ENCODE assay signal across 10 mouse cellular contexts in the genomic region with DNA sequence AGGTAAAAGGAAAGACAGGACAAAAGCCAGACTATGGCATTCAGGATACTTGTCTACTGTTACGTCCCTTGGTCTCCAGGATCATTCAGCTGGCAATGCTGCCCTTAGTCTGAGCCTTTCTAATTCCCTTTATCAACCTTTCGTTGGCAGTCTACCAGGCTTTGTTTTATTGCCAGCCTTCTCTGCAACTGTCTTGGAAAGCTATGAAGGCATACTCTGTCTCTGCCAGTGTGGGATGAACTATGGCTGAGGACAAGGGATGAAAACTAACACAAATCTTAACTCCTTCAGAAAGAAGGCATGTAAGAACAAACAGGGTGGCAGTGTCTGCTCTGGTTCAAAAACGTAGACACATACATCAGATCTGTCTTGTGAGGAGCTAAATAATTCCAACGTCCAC. TPM values are rescaled to one million over a fixed set of nuclear protein-coding genes. Genes with fewer than 3 reads are reported as not detected.
A peak's percentile ranks its signal among the peaks of the same experiment; 100 is the strongest.
DNase-seq lines count a peak whose midpoint lies in the region; ATAC-seq and TF ChIP-seq lines count a peak whose summit lies in the region.
"Had no signal": no experiment of that assay in that cellular context is flagged by ENCODE, and none has a peak within 500 bp of the region (broad histone marks: within the 10 kb centered on the region; RNA-seq: fewer than 3 reads in every experiment).

No protein-coding gene starts in this region.

- H3K27ac ChIP-seq in embryonic fibroblast, embryonic 13.5 days (ENCODE audit: insufficient read depth, low read length), result peak overlapping the region; percentile 64
- 0 out of 2 replicates have a peak overlapping the region, but pooled peaks have one; percentile 49 for H3K27ac ChIP-seq in stomach, postnatal 0 days (replicated peaks)
- H3K27ac ChIP-seq in midbrain, embryonic 16.5 days (ENCODE audit: low read length), result no peak overlapping the region
- H3K27ac ChIP-seq: kidney, embryonic 15.5 days had no signal

- TF ChIP-seq POLR2A in lung, adult 2 months (IDR thresholded peaks at IDR 0.05; ENCODE audit: borderline replicate concordance, extremely low read depth, low read depth, low read length), result no peak
- TF ChIP-seq POLR2A in embryonic fibroblast, embryonic 13.5 days (IDR thresholded peaks at IDR 0.05; ENCODE audit: low read depth, low read length), result no peak

- H3K9me3 ChIP-seq in stomach, postnatal 0 days (ENCODE audit: control insufficient read depth, low read length), result no peaks in the 10 kb centered on the region
- H3K9me3 ChIP-seq in midbrain, embryonic 16.5 days (replicated peaks; ENCODE audit: control insufficient read depth, low read length, poor library complexity, severe bottlenecking), result no peaks in the 10 kb centered on the region
- H3K9me3 ChIP-seq: kidney, embryonic 15.5 days had no signal

- TF ChIP-seq CTCF in lung, adult 2 months (IDR thresholded peaks at IDR 0.05; ENCODE audit: insufficient read depth, low read length), result no peak
- no peak for TF ChIP-seq CTCF in embryonic fibroblast, embryonic 13.5 days (IDR thresholded peaks at IDR 0.05; ENCODE audit: borderline replicate concordance, insufficient read depth, low read length)
- no peak for TF ChIP-seq CTCF in stomach, postnatal 0 days (IDR thresholded peaks at IDR 0.05; ENCODE audit: low read depth)

- ATAC-seq in cerebellum, adult (ENCODE audit: insufficient number of reproducible peaks, low FRiP score, low TSS enrichment), result no peak
- ATAC-seq in stomach, postnatal 0 days (ENCODE audit: low FRiP score, low TSS enrichment), result no peak
- ATAC-seq in midbrain, embryonic 16.5 days, result no peak
- ATAC-seq: Patski had no signal

- no peaks in the 10 kb centered on the region for H3K36me3 ChIP-seq in stomach, postnatal 0 days (ENCODE audit: control insufficient read depth, insufficient read depth, low read length)
- no peaks in the 10 kb centered on the region for H3K36me3 ChIP-seq in midbrain, embryonic 16.5 days (ENCODE audit: control insufficient read depth, insufficient read depth, low read length)
- H3K36me3 ChIP-seq: kidney, embryonic 15.5 days had no signal

- no peak overlapping the region for H3K4me2 ChIP-seq in stomach, postnatal 0 days (replicated peaks; ENCODE audit: low read depth)
- H3K4me2 ChIP-seq in midbrain, embryonic 16.5 days (ENCODE audit: low read length), result no peak overlapping the region
- H3K4me2 ChIP-seq: kidney, embryonic 15.5 days had no signal

- H3K4me3 ChIP-seq in lung, adult 2 months (replicated peaks; ENCODE audit: extremely low read depth, low read depth, low read length), result no peak overlapping the region
- H3K4me3 ChIP-seq in embryonic fibroblast, embryonic 13.5 days (ENCODE audit: insufficient read depth, low read length), result no peak overlapping the region
- no peak overlapping the region for H3K4me3 ChIP-seq in stomach, postnatal 0 days (ENCODE audit: low read depth, low read length)
- no peak overlapping the region for H3K4me3 ChIP-seq in midbrain, embryonic 16.5 days (ENCODE audit: low read depth, low read length)
- H3K4me3 ChIP-seq: kidney, embryonic 15.5 days had no signal

- H3K9ac ChIP-seq in stomach, postnatal 0 days (ENCODE audit: low read length), result no peak overlapping the region
- H3K9ac ChIP-seq in midbrain, embryonic 16.5 days (ENCODE audit: low read depth, low read length), result no peak overlapping the region
- H3K9ac ChIP-seq: kidney, embryonic 15.5 days had no signal

- DNase-seq in cerebellum, adult 8-10 months, result peak; percentile 7
- DNase-seq in lung, postnatal 36 days, result peak; percentile 26
- no peak for DNase-seq in lung, adult 2 months
- no peak for DNase-seq in stomach, postnatal 0 days (ENCODE audit: low spot score)
- no peak for DNase-seq in thymus, postnatal 4 days

- WGBS in lung, adult 2 months, result 50% methylated on average over 4 of the region's 4 CpGs
- WGBS in stomach, postnatal 0 days, result 39% methylated on average over 4 of the region's 4 CpGs
- 70% methylated on average over 4 of the region's 4 CpGs for WGBS in midbrain, embryonic 16.5 days

- TF ChIP-seq EP300 in stomach, postnatal 0 days (optimal IDR thresholded peaks at IDR 0.05), result no peak

- no peaks in the 10 kb centered on the region for H3K27me3 ChIP-seq in stomach, postnatal 0 days (ENCODE audit: control insufficient read depth, insufficient read depth, low read length)
- no peaks in the 10 kb centered on the region for H3K27me3 ChIP-seq in midbrain, embryonic 16.5 days (ENCODE audit: control insufficient read depth, insufficient read depth, low read depth, low read length)
- H3K27me3 ChIP-seq: kidney, embryonic 15.5 days; Patski had no signal

- no peaks in the 10 kb centered on the region for H3K4me1 ChIP-seq in lung, adult 2 months (ENCODE audit: control insufficient read depth, insufficient read depth, low read length)
- H3K4me1 ChIP-seq in embryonic fibroblast, embryonic 13.5 days (ENCODE audit: control insufficient read depth, insufficient read depth, low read length), result peaks cover 5% of the 10 kb centered on the region
- H3K4me1 ChIP-seq in stomach, postnatal 0 days (replicated peaks; ENCODE audit: control insufficient read depth, insufficient read depth), result no peaks in the 10 kb centered on the region
- no peaks in the 10 kb centered on the region for H3K4me1 ChIP-seq in midbrain, embryonic 16.5 days (ENCODE audit: control insufficient read depth, insufficient read depth, low read length)
- H3K4me1 ChIP-seq: kidney, embryonic 15.5 days had no signal

RNA-seq across cellular contexts. Expression of gene Aldh1a1, which starts 0.6 kb away (rescaled TPM):
- polyA plus RNA-seq in lung, adult 2 months (2012; rRNA removed), result 190 and 242 TPM in 2 replicates
- 0.45 and 3.0 TPM in 2 replicates for polyA plus RNA-seq in embryonic fibroblast, embryonic 13.5 days (2011; ENCODE audit: insufficient read length, low read depth, missing spikeins)
- 71.3 and 75.7 TPM in 2 replicates for polyA plus RNA-seq in stomach, postnatal 0 days (2015; fragmentation: Nextera tagmentation; extraction: Ambion mirVana)
- 7.9 and 19.4 TPM in 2 replicates for polyA plus RNA-seq in midbrain, embryonic 16.5 days (2015; fragmentation: Nextera tagmentation; extraction: Ambion mirVana)

Comparison
In these comparisons a context has a peak if more than half of its experiments do, and no peak if none do; other contexts are left out.
1. DNase-seq: peak in cerebellum, adult 8-10 months (single experiment) and lung, postnatal 36 days (single experiment); none in lung, adult 2 months (single experiment), stomach, postnatal 0 days (single experiment) and thymus, postnatal 4 days (single experiment).